Mouse (Mus musculus) thymus, adult 2 months (tissue): Measurements from ENCODE around the gene Itih5. TPM values are rescaled to one million over a fixed set of nuclear protein-coding genes. Genes with fewer than 3 reads are reported as not detected.

Source experiments
- DNase-seq: peaks from one replicate; pipeline ENCODE4 v3.0.0; 2021
- H3K27ac ChIP-seq: fragments of 200-500 bp; 2 replicates; pipeline ENCODE4 v1.5.1; 2012; ENCODE audit warnings: low read length, control low read depth; ENCODE audit not compliant: control insufficient read depth, insufficient read depth
- H3K27me3 ChIP-seq: fragments of 200-500 bp; 2 replicates; pipeline ENCODE4 v1.6.1; 2012; ENCODE audit warnings: mild to moderate bottlenecking, low read length, moderate library complexity, mixed read lengths; ENCODE audit not compliant: control insufficient read depth, insufficient read depth
- H3K36me3 ChIP-seq: fragments of 200-500 bp; 2 replicates; pipeline ENCODE4 v1.6.1; 2012; ENCODE audit warnings: mild to moderate bottlenecking, low read length, moderate library complexity; ENCODE audit not compliant: control insufficient read depth, insufficient read depth
- H3K4me1 ChIP-seq: fragments of 200-500 bp; replicated peaks from 2 replicates; pipeline ENCODE4 v1.6.1; 2012; ENCODE audit warnings: low read length; ENCODE audit not compliant: control insufficient read depth, insufficient read depth
- H3K4me3 ChIP-seq: fragments of 200-500 bp; 2 replicates; pipeline ENCODE4 v1.5.1; 2012; ENCODE audit warnings: mild to moderate bottlenecking, low read length, control low read depth, moderate library complexity; ENCODE audit not compliant: control insufficient read depth, insufficient read depth
- CTCF ChIP-seq: fragments of 200-500 bp; IDR thresholded peaks from 2 replicates; pipeline ENCODE4 v1.5.1; 2012; ENCODE audit warnings: mild to moderate bottlenecking, control low read depth, low read length, moderate library complexity, borderline replicate concordance; ENCODE audit not compliant: control insufficient read depth, poor library complexity, insufficient read depth; ENCODE audit errors: extremely low read depth
- POLR2A ChIP-seq: fragments of 200-500 bp; IDR thresholded peaks from 2 replicates; pipeline ENCODE4 v1.6.1; 2012; ENCODE audit warnings: mild to moderate bottlenecking, low read length, control low read depth, moderate library complexity; ENCODE audit not compliant: control insufficient read depth, poor library complexity, insufficient read depth; ENCODE audit errors: extremely low read depth
- WGBS: fragments of 180-500 bp; shearing (Covaris S2); methylation state at CpG from one replicate; pipeline ENCODE4 v1.1.7; 2018; 5-methylcytosine and 5-hydroxymethylcytosine counted together
- polyA plus RNA-seq: library from polyadenylated mRNA; depleted of rRNA; stranded (reverse); fragments of >200 nt; gene quantifications from 2 replicates; pipeline ENCODE4 v1.2.3, GENCODE M21; 2012

Gene Itih5
- polyA plus RNA-seq, 1 experiment, result 4.4 TPM

DNA sequence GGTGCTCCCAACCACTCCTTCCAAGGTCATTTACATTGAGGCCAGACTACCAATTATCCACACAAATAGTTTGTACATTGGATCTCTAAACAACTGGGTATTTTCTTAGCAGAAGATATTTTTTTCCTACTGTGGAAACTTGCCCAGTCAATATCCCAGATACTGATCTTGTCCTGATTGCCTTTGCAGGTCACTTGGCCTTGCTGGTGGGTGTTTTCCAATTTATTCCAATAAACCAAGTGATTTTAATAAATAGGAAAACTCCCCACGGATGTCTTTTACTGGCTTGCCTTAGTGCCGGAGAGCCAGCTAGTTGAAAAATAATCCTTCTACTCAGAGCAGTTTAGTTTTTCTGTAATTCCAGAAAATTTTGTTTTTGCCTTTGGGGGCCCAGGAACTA lies 98.6 kb downstream of the Itih5 start:
- DNase-seq, result no peak
- Histone ChIP-seq H3K27ac (no peak overlapping the region), H3K36me3 (no peaks in the 10 kb centered on the region), H3K4me3 (no peak overlapping the region), H3K27me3 (no peaks in the 10 kb centered on the region), H3K4me1 (no peaks in the 10 kb centered on the region)
- TF ChIP-seq CTCF (no peak), POLR2A (no peak)
- 91% methylated on average over 2 of the region's 2 CpGs for WGBS

DNA sequence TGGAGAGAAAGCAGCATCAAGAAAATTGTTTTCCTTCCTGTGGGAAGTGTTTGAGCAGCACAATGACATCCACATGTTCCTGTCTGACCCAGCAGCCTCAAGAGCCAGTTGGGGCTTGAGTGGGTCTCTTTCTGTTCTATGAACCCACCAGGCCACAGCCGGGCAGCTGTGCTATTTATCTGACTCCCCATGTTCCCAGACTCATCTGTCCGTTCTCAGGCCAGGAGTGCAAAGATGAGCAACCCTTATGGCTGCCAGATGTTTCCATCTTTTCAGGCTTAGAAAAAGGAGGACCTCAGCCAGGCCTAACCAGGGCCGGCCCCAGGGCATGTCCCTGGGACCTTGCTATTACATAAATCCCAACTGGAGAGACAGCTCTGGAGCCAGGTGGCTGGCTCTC lies 100.0 kb downstream of the Itih5 start:
- Histone ChIP-seq H3K4me3 (no peak overlapping the region), H3K27ac (no peak overlapping the region), H3K4me1 (no peaks in the 10 kb centered on the region), H3K36me3 (no peaks in the 10 kb centered on the region), H3K27me3 (no peaks in the 10 kb centered on the region)
- 100% methylated on average over 3 of the region's 3 CpGs for WGBS
- no peak for DNase-seq
- no peak for TF ChIP-seq CTCF
- TF ChIP-seq POLR2A, result no peak

DNA sequence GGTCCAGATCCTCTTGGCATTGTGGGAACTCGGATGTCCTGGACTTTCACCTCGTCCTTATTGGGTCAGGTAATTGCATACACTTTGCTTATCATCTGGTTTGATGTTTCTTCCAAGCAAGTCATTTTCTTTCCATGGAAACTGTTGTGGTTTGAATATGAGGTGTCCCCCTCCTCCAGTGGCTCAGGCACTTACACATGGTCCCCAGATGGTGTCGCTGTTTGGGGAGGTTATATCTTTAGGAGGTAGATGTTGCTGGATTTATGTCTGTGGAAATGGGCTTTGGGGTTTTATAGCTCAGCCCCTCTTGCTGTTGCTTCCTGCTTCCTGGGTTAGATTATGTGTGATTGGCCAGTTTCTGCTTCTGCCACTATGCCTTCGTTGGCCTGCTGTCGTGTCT lies 103.6 kb downstream of the Itih5 start:
- no peaks in the 10 kb centered on the region for H3K4me1 ChIP-seq
- no peaks in the 10 kb centered on the region for H3K27me3 ChIP-seq
- no peak overlapping the region for H3K27ac ChIP-seq
- no peak for TF ChIP-seq CTCF
- TF ChIP-seq POLR2A, result no peak
- 90% methylated on average over 5 of the region's 5 CpGs for WGBS
- H3K4me3 ChIP-seq, result no peak overlapping the region
- no peaks in the 10 kb centered on the region for H3K36me3 ChIP-seq
- DNase-seq, result no peak

GRCm38 (mm10) chr2:10258312-10258711 lies 104.9 kb downstream of the Itih5 start:
- WGBS, result 27% methylated on average over 5 of the region's 5 CpGs
- no peaks in the 10 kb centered on the region for H3K4me1 ChIP-seq
- no peak overlapping the region for H3K4me3 ChIP-seq
- H3K27ac ChIP-seq, result no peak overlapping the region
- DNase-seq, result no peak
- H3K27me3 ChIP-seq, result no peaks in the 10 kb centered on the region
- no peaks in the 10 kb centered on the region for H3K36me3 ChIP-seq
- TF ChIP-seq CTCF (no peak), POLR2A (no peak)

- TF ChIP-seq POLR2A, result no peak
- no peak for TF ChIP-seq CTCF
- Histone ChIP-seq H3K4me1 (no peaks in the 10 kb centered on the region), H3K4me3 (no peak overlapping the region), H3K27me3 (no peaks in the 10 kb centered on the region), H3K36me3 (no peaks in the 10 kb centered on the region), H3K27ac (no peak overlapping the region)
- DNase-seq, result no peak
- 89% methylated on average over 5 of the region's 5 CpGs for WGBS
Measured at GRCm38 (mm10) chr2:10260109-10260508, 106.7 kb downstream of the Itih5 start.

- H3K4me3 ChIP-seq, result no peak overlapping the region
- 74% methylated on average over 5 of the region's 5 CpGs for whole genome bisulfite sequencing
- H3K4me1 ChIP-seq, result no peaks in the 10 kb centered on the region
Measured at GRCm38 (mm10) chr2:10261337-10261736, 108.0 kb downstream of the Itih5 start.

DNA sequence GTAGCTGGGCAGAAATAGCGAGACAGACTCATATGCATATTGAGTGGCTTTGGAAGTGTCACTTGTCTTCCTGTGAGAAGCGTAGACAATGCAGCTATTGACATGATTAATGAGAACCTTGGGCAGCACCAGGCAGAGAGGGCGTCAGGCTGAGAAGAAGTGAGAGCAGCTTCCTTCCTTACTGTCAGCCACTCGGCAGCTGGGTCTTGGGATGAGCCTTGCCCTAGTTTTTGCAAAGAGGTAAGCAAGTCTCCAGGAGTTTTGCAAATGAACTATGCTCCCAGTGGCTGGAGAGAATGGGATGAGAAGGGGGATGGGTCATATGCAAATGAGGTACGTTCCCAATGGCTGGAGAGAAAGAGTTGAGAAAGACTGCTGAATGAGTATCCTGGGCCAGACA lies 109.4 kb downstream of the Itih5 start:
- Histone ChIP-seq H3K27me3 (no peaks in the 10 kb centered on the region), H3K4me3 (no peak overlapping the region), H3K36me3 (no peaks in the 10 kb centered on the region), H3K4me1 (no peaks in the 10 kb centered on the region), H3K27ac (no peak overlapping the region)
- 54% methylated on average over 5 of the region's 5 CpGs for WGBS
- DNase-seq, result no peak
- TF ChIP-seq POLR2A (no peak), CTCF (no peak)

More at GRCm38 (mm10) chr2:10261337-10261736, 108.0 kb downstream of the Itih5 start:
- no peak for DNase-seq
- TF ChIP-seq POLR2A, result no peak
- Histone ChIP-seq H3K27me3 (no peaks in the 10 kb centered on the region), H3K36me3 (no peaks in the 10 kb centered on the region), H3K27ac (no peak overlapping the region)
